Mouse (Mus musculus): ENCODE measurements at regions not wholly inside any gene's neighbourhood (a gene's known extent, or its start where the extent isn't known, plus 50 kb on each side); places are given as distances from the start of the nearest gene placed in this dataset.
"Not testable (repeated sequence)": the region's sequence is repeated elsewhere in the genome, so short reads cannot be mapped to it uniquely, and the experiment has no call there.

GRCm38 (mm10) chr12:18606126-18606525 lies 91.8 kb downstream of the 5730507C01Rik start:
- not testable (repeated sequence) for H3K36me3 ChIP-seq (ENCODE audit: insufficient read depth, low read length); H3K4me2 ChIP-seq (ENCODE audit: low read depth, low read length); H3K9ac ChIP-seq (replicated peaks; ENCODE audit: low read length); H3K27ac ChIP-seq; H3K4me1 ChIP-seq (ENCODE audit: insufficient read depth, low read length); H3K9me3 ChIP-seq (ENCODE audit: low read length); H3K27me3 ChIP-seq (ENCODE audit: insufficient read depth, low read length); H3K4me3 ChIP-seq (ENCODE audit: low read length); ATAC-seq
- peak; percentile 64 for DNase-seq (ENCODE audit: low spot score)
- TF ChIP-seq CTCF (IDR thresholded peaks at IDR 0.05; ENCODE audit: low read depth): peak; percentile 29

- peak overlapping the region; percentile 55 for H3K4me2 ChIP-seq (ENCODE audit: low read depth, low read length)
- no peak for TF ChIP-seq CTCF (IDR thresholded peaks at IDR 0.05; ENCODE audit: low read depth)
- ATAC-seq: peak; percentile 72
- H3K4me3 ChIP-seq (ENCODE audit: low read length): peak overlapping the region; percentile 54
- no peaks in the 10 kb centered on the region for H3K27me3 ChIP-seq (ENCODE audit: insufficient read depth, low read length)
- H3K9ac ChIP-seq (replicated peaks; ENCODE audit: low read length): peak overlapping the region; percentile 46
- no peaks in the 10 kb centered on the region for H3K9me3 ChIP-seq (ENCODE audit: low read length)
- H3K27ac ChIP-seq: no peak overlapping the region; the same call in 1 of the 2 replicates
- H3K36me3 ChIP-seq (ENCODE audit: insufficient read depth, low read length): no peaks in the 10 kb centered on the region
- WGBS: 1% methylated on average over 26 of the region's 38 CpGs
- H3K4me1 ChIP-seq (ENCODE audit: insufficient read depth, low read length): no peaks in the 10 kb centered on the region
- peak; percentile 75 for DNase-seq (ENCODE audit: low spot score)
Measured at GRCm38 (mm10) chr12:18609835-18610234, 95.5 kb downstream of the 5730507C01Rik start.

GRCm38 (mm10) chr12:18610581-18610980 lies 96.3 kb downstream of the 5730507C01Rik start:
- not testable (repeated sequence) for H3K27ac ChIP-seq; H3K36me3 ChIP-seq (ENCODE audit: insufficient read depth, low read length); H3K27me3 ChIP-seq (ENCODE audit: insufficient read depth, low read length); DNase-seq (ENCODE audit: low spot score); ATAC-seq; H3K9ac ChIP-seq (replicated peaks; ENCODE audit: low read length); H3K4me1 ChIP-seq (ENCODE audit: insufficient read depth, low read length); H3K9me3 ChIP-seq (ENCODE audit: low read length)
- H3K4me3 ChIP-seq (ENCODE audit: low read length): peak overlapping the region; percentile 54
- peak overlapping the region; percentile 55 for H3K4me2 ChIP-seq (ENCODE audit: low read depth, low read length)
- WGBS: 3% methylated on average over 24 of the region's 24 CpGs

All from hindbrain, postnatal 0 days (tissue).